Mouse (Mus musculus): ENCODE data around the gene Gabrp. TPM values are rescaled to one million over a fixed set of nuclear protein-coding genes. Genes with fewer than 3 reads are reported as not detected.

Gabrp gene
- polyA plus RNA-seq, 1 experiment from 2014 or later, result 0.22 TPM

GRCm38 (mm10) chr11:33586614-33587013 lies 7.9 kb upstream of the Gabrp start:
- H3K9me3 ChIP-seq (replicated peaks; ENCODE audit: control insufficient read depth, low read length), result no peaks in the 10 kb centered on the region
- no peaks in the 10 kb centered on the region for H3K36me3 ChIP-seq (ENCODE audit: control insufficient read depth, insufficient read depth)
- H3K4me2 ChIP-seq (ENCODE audit: low read depth, low read length), result no peak overlapping the region
- no peaks in the 10 kb centered on the region; the same call in 1 of the 2 replicates for H3K27me3 ChIP-seq (ENCODE audit: control insufficient read depth, insufficient read depth, low read length)
- no peak overlapping the region for H3K27ac ChIP-seq (ENCODE audit: low read length)
- no peak for ATAC-seq (replicated peaks; ENCODE audit: extremely low read depth, insufficient read depth, low FRiP score)
- no peaks in the 10 kb centered on the region for H3K4me1 ChIP-seq (ENCODE audit: control insufficient read depth, insufficient read depth, low read length)
- H3K9ac ChIP-seq (ENCODE audit: low read length), result no peak overlapping the region
- WGBS, result 73% methylated on average over 6 of the region's 6 CpGs
- no peak overlapping the region for H3K4me3 ChIP-seq (ENCODE audit: low read length)

- Histone ChIP-seq H3K9me3 (replicated peaks; ENCODE audit: control insufficient read depth, low read length) (no peaks in the 10 kb centered on the region), H3K9ac (ENCODE audit: low read length) (no peak overlapping the region), H3K36me3 (ENCODE audit: control insufficient read depth, insufficient read depth) (no peaks in the 10 kb centered on the region), H3K27me3 (ENCODE audit: control insufficient read depth, insufficient read depth, low read length) (no peaks in the 10 kb centered on the region), H3K4me3 (ENCODE audit: low read length) (no peak overlapping the region), H3K4me2 (ENCODE audit: low read depth, low read length) (no peak overlapping the region), H3K27ac (ENCODE audit: low read length) (no peak overlapping the region), H3K4me1 (ENCODE audit: control insufficient read depth, insufficient read depth, low read length) (no peaks in the 10 kb centered on the region)
- ATAC-seq (replicated peaks; ENCODE audit: extremely low read depth, insufficient read depth, low FRiP score), result no peak
- WGBS, result 40% methylated on average over 3 of the region's 3 CpGs
Measured at GRCm38 (mm10) chr11:33579621-33580020, 862 bp upstream of the Gabrp start.

- no peak overlapping the region for H3K9ac ChIP-seq (ENCODE audit: low read length)
- H3K4me1 ChIP-seq (ENCODE audit: control insufficient read depth, insufficient read depth, low read length), result no peaks in the 10 kb centered on the region
- H3K9me3 ChIP-seq (replicated peaks; ENCODE audit: control insufficient read depth, low read length), result no peaks in the 10 kb centered on the region
- H3K4me3 ChIP-seq (ENCODE audit: low read length), result no peak overlapping the region
- H3K36me3 ChIP-seq (ENCODE audit: control insufficient read depth, insufficient read depth), result no peaks in the 10 kb centered on the region
- H3K27me3 ChIP-seq (ENCODE audit: control insufficient read depth, insufficient read depth, low read length), result no peaks in the 10 kb centered on the region
- no peak overlapping the region for H3K27ac ChIP-seq (ENCODE audit: low read length)
- WGBS, result 86% methylated on average over 3 of the region's 3 CpGs
- H3K4me2 ChIP-seq (ENCODE audit: low read depth, low read length), result no peak overlapping the region
- ATAC-seq (replicated peaks; ENCODE audit: extremely low read depth, insufficient read depth, low FRiP score), result no peak
Measured at GRCm38 (mm10) chr11:33574944-33575343, 3.8 kb downstream of the Gabrp start.

DNA sequence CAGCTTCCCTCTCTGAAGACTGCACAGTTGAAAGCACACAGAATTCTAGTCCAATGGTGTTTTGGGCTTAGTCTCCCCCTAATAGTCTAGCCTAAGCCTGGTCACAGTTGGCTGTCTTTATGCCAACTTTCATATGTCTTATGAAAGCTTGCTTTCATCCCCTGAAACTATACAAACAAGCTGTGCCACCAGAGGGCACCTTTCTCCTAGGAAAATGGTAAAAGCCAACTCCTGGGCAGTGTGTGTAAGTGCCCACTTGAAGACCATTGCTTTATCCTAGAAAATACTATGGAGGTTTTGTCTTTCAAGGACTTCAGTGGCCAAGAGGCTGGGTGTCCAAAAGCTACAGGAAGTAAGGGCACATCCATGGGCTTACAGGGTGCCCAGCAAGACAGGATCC lies 8.3 kb downstream of the Gabrp start:
- H3K9ac ChIP-seq (ENCODE audit: low read length), result no peak overlapping the region
- H3K4me2 ChIP-seq (ENCODE audit: low read depth, low read length), result no peak overlapping the region
- no peak overlapping the region for H3K4me3 ChIP-seq (ENCODE audit: low read length)
- no peaks in the 10 kb centered on the region for H3K27me3 ChIP-seq (ENCODE audit: control insufficient read depth, insufficient read depth, low read length)
- H3K9me3 ChIP-seq (replicated peaks; ENCODE audit: control insufficient read depth, low read length), result no peaks in the 10 kb centered on the region
- no peaks in the 10 kb centered on the region for H3K4me1 ChIP-seq (ENCODE audit: control insufficient read depth, insufficient read depth, low read length)
- no peak overlapping the region for H3K27ac ChIP-seq (ENCODE audit: low read length)
- ATAC-seq (replicated peaks; ENCODE audit: extremely low read depth, insufficient read depth, low FRiP score), result no peak
- no peaks in the 10 kb centered on the region for H3K36me3 ChIP-seq (ENCODE audit: control insufficient read depth, insufficient read depth)

GRCm38 (mm10) chr11:33563921-33564320 lies 14.8 kb downstream of the Gabrp start:
- H3K9ac ChIP-seq (ENCODE audit: low read length), result no peak overlapping the region
- WGBS, result 79% methylated on average over 2 of the region's 2 CpGs
- no peak overlapping the region for H3K4me2 ChIP-seq (ENCODE audit: low read depth, low read length)
- no peak for ATAC-seq (replicated peaks; ENCODE audit: extremely low read depth, insufficient read depth, low FRiP score)
- H3K9me3 ChIP-seq (replicated peaks; ENCODE audit: control insufficient read depth, low read length), result no peaks in the 10 kb centered on the region; the same call in 1 of the 2 replicates
- H3K36me3 ChIP-seq (ENCODE audit: control insufficient read depth, insufficient read depth), result no peaks in the 10 kb centered on the region
- no peaks in the 10 kb centered on the region for H3K4me1 ChIP-seq (ENCODE audit: control insufficient read depth, insufficient read depth, low read length)
- H3K4me3 ChIP-seq (ENCODE audit: low read length), result no peak overlapping the region
- H3K27ac ChIP-seq (ENCODE audit: low read length), result no peak overlapping the region
- H3K27me3 ChIP-seq (ENCODE audit: control insufficient read depth, insufficient read depth, low read length), result no peaks in the 10 kb centered on the region

DNA sequence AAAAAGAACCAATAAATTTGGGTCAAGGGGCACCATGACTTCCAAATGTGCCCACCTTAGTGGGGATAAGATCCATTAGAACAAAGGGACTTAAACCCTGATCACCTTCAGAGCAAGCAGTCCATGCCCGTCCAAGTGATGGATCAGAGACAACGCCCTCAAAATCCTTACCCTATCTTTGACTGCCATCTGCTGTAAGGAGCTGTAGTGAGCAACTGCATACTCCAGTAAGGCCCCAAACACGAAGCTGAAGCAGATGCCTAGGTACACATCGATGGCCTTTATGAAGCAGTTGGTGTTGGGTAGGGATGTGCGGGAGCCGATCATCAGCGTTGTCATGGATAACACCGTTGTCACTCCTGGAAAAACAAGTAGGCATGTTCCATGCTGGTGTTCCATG lies 24.6 kb downstream of the Gabrp start:
- H3K9ac ChIP-seq (ENCODE audit: low read length), result no peak overlapping the region
- no peaks in the 10 kb centered on the region for H3K4me1 ChIP-seq (ENCODE audit: control insufficient read depth, insufficient read depth, low read length)
- no peak overlapping the region for H3K4me3 ChIP-seq (ENCODE audit: low read length)
- H3K4me2 ChIP-seq (ENCODE audit: low read depth, low read length), result no peak overlapping the region
- no peaks in the 10 kb centered on the region for H3K36me3 ChIP-seq (ENCODE audit: control insufficient read depth, insufficient read depth)
- no peak for ATAC-seq (replicated peaks; ENCODE audit: extremely low read depth, insufficient read depth, low FRiP score)
- WGBS, result 74% methylated on average over 8 of the region's 8 CpGs
- no peaks in the 10 kb centered on the region for H3K9me3 ChIP-seq (replicated peaks; ENCODE audit: control insufficient read depth, low read length)
- no peak overlapping the region for H3K27ac ChIP-seq (ENCODE audit: low read length)
- H3K27me3 ChIP-seq (ENCODE audit: control insufficient read depth, insufficient read depth, low read length), result no peaks in the 10 kb centered on the region

- no peak for ATAC-seq (replicated peaks; ENCODE audit: extremely low read depth, insufficient read depth, low FRiP score)
Measured at GRCm38 (mm10) chr11:33550861-33551560, 27.7 kb downstream of the Gabrp start.

GRCm38 (mm10) chr11:33547386-33547785 lies 31.4 kb downstream of the Gabrp start:
- Histone ChIP-seq H3K36me3 (ENCODE audit: control insufficient read depth, insufficient read depth) (no peaks in the 10 kb centered on the region), H3K4me3 (ENCODE audit: low read length) (no peak overlapping the region), H3K4me1 (ENCODE audit: control insufficient read depth, insufficient read depth, low read length) (no peaks in the 10 kb centered on the region), H3K9ac (ENCODE audit: low read length) (no peak overlapping the region), H3K27me3 (ENCODE audit: control insufficient read depth, insufficient read depth, low read length) (no peaks in the 10 kb centered on the region), H3K9me3 (replicated peaks; ENCODE audit: control insufficient read depth, low read length) (no peaks in the 10 kb centered on the region), H3K4me2 (ENCODE audit: low read depth, low read length) (no peak overlapping the region), H3K27ac (ENCODE audit: low read length) (no peak overlapping the region)
- 36% methylated on average over 2 of the region's 2 CpGs for WGBS
- ATAC-seq (replicated peaks; ENCODE audit: extremely low read depth, insufficient read depth, low FRiP score), result no peak

More at GRCm38 (mm10) chr11:33550861-33551560, 27.7 kb downstream of the Gabrp start:
- Histone ChIP-seq H3K4me2 (ENCODE audit: low read depth, low read length) (peak overlapping the region; percentile 42), H3K27ac (ENCODE audit: low read length) (no peak overlapping the region), H3K9me3 (replicated peaks; ENCODE audit: control insufficient read depth, low read length) (no peaks in the 10 kb centered on the region), H3K36me3 (ENCODE audit: control insufficient read depth, insufficient read depth) (no peaks in the 10 kb centered on the region), H3K4me1 (ENCODE audit: control insufficient read depth, insufficient read depth, low read length) (no peaks in the 10 kb centered on the region), H3K9ac (ENCODE audit: low read length) (no peak overlapping the region), H3K4me3 (ENCODE audit: low read length) (no peak overlapping the region), H3K27me3 (ENCODE audit: control insufficient read depth, insufficient read depth, low read length) (no peaks in the 10 kb centered on the region)
- WGBS, result 49% methylated on average over 14 of the region's 14 CpGs

GRCm38 (mm10) chr11:33544945-33545344 lies 33.8 kb downstream of the Gabrp start:
- 82% methylated on average over 2 of the region's 2 CpGs for WGBS
- Histone ChIP-seq H3K4me1 (ENCODE audit: control insufficient read depth, insufficient read depth, low read length) (no peaks in the 10 kb centered on the region), H3K36me3 (ENCODE audit: control insufficient read depth, insufficient read depth) (no peaks in the 10 kb centered on the region), H3K4me3 (ENCODE audit: low read length) (no peak overlapping the region), H3K27ac (ENCODE audit: low read length) (no peak overlapping the region), H3K9ac (ENCODE audit: low read length) (no peak overlapping the region), H3K4me2 (ENCODE audit: low read depth, low read length) (no peak overlapping the region), H3K9me3 (replicated peaks; ENCODE audit: control insufficient read depth, low read length) (no peaks in the 10 kb centered on the region), H3K27me3 (ENCODE audit: control insufficient read depth, insufficient read depth, low read length) (no peaks in the 10 kb centered on the region)
- no peak for ATAC-seq (replicated peaks; ENCODE audit: extremely low read depth, insufficient read depth, low FRiP score)

Measured in heart, embryonic 16.5 days (tissue).